Mouse (Mus musculus) CH12.LX (cell line): Measurements from ENCODE around the gene Depdc1b. TPM values are rescaled to one million over a fixed set of nuclear protein-coding genes. Genes with fewer than 3 reads are reported as not detected.

ENCODE experiments used
- DNase-seq: peaks from one replicate; pipeline ENCODE4 v3.0.0-alpha.2; 2013; ENCODE audit errors: extremely low read depth
- H3K27ac ChIP-seq: 2 replicates; pipeline ENCODE4 v1.5.1; 2012; ENCODE audit warnings: low read depth, mild to moderate bottlenecking, control low read depth, moderate library complexity; ENCODE audit not compliant: insufficient read depth
- H3K27me3 ChIP-seq: replicated peaks from 2 replicates; pipeline ENCODE3; 2012; ENCODE audit warnings: inconsistent platforms
- H3K36me3 ChIP-seq, 2 experiments: replicated peaks in 1 of 2; 2 replicates each; pipeline versions ENCODE3 to v1.6.1; 2012; ENCODE audit warnings: inconsistent platforms in 1 of 2, low read length in 1 of 2, mild to moderate bottlenecking in 1 of 2, mixed read lengths in 1 of 2, moderate library complexity in 1 of 2; ENCODE audit not compliant: control insufficient read depth in 1 of 2, insufficient read depth in 1 of 2
- H3K4me1 ChIP-seq, 2 experiments: 2 replicates each; pipeline ENCODE4 v1.6.1; 2012; ENCODE audit warnings: inconsistent platforms in 1 of 2, moderate library complexity in 1 of 2; ENCODE audit not compliant: insufficient read depth in 2 of 2, control insufficient read depth in 1 of 2
- H3K4me2 ChIP-seq: 2 replicates; pipeline ENCODE4 v1.6.1; 2012; ENCODE audit warnings: low read depth, mild to moderate bottlenecking, control low read depth; ENCODE audit not compliant: poor library complexity, insufficient read depth, severe bottlenecking
- H3K4me3 ChIP-seq, 3 experiments: fragments of 150-350 bp in 1 of 3; sonication (generic) in 1 of 3; replicated peaks in 1 of 3; 2 replicates each; pipeline versions ENCODE3 to v1.5.1; 2011 to 2012; ENCODE audit warnings: low read depth in 2 of 3, low read length in 2 of 3, mild to moderate bottlenecking in 2 of 3, moderate library complexity in 2 of 3, control low read depth in 1 of 3, improper control_type of control experiment in 1 of 3, inconsistent platforms in 1 of 3, mixed read lengths in 1 of 3; ENCODE audit not compliant: poor library complexity in 1 of 3
- H3K79me2 ChIP-seq: replicated peaks from 2 replicates; pipeline ENCODE4 v1.6.1; 2012; ENCODE audit warnings: mild to moderate bottlenecking, moderate library complexity; ENCODE audit not compliant: control insufficient read depth, poor library complexity, insufficient read depth, severe bottlenecking; ENCODE audit errors: extremely low read depth
- H3K9ac ChIP-seq: 2 replicates; pipeline ENCODE4 v1.6.1; 2012; ENCODE audit warnings: low read depth, mild to moderate bottlenecking, control low read depth, moderate library complexity; ENCODE audit not compliant: insufficient read depth
- H3K9me3 ChIP-seq: replicated peaks from 2 replicates; pipeline ENCODE3; 2012; ENCODE audit warnings: low read length, inconsistent platforms, mixed read lengths
- CHD1 ChIP-seq: IDR thresholded peaks from 2 replicates; pipeline ENCODE4 v1.6.1; 2012; ENCODE audit warnings: low read depth, low read length, improper control_type of control experiment, inconsistent platforms
- CTCF ChIP-seq, 2 experiments: IDR thresholded peaks in 1 of 2; conservative IDR thresholded peaks in 1 of 2; 2 replicates each; pipeline ENCODE4 v1.5.1; 2011 to 2012; ENCODE audit warnings: low read depth in 2 of 2, low read length in 2 of 2, improper control_type of control experiment in 1 of 2, inconsistent platforms in 1 of 2, mild to moderate bottlenecking in 1 of 2, moderate library complexity in 1 of 2
- HCFC1 ChIP-seq: IDR thresholded peaks from 2 replicates; pipeline ENCODE4 v1.6.1; 2012; ENCODE audit warnings: low read depth, mild to moderate bottlenecking, inconsistent platforms, low read length, improper control_type of control experiment
- KAT2A ChIP-seq: IDR thresholded peaks from 2 replicates; pipeline ENCODE4 v1.6.1; 2012; ENCODE audit warnings: low read length, improper control_type of control experiment, inconsistent platforms; ENCODE audit not compliant: insufficient replicate concordance
- MAFK ChIP-seq: IDR thresholded peaks from 2 replicates; pipeline ENCODE4 v1.6.1; 2011; ENCODE audit warnings: low read length, improper control_type of control experiment; ENCODE audit not compliant: insufficient replicate concordance
- MYC ChIP-seq: IDR thresholded peaks from 2 replicates; pipeline ENCODE4 v1.6.1; 2011; ENCODE audit warnings: low read depth, mild to moderate bottlenecking, improper control_type of control experiment, low read length
- POLR2A ChIP-seq: IDR thresholded peaks from 2 replicates; pipeline ENCODE4 v1.6.1; 2011; ENCODE audit warnings: low read depth, mild to moderate bottlenecking, improper control_type of control experiment, low read length
- RAD21 ChIP-seq: IDR thresholded peaks from 2 replicates; pipeline ENCODE4 v1.6.1; 2011; ENCODE audit warnings: low read depth, mild to moderate bottlenecking, low read length, improper control_type of control experiment, moderate library complexity
- SMC3 ChIP-seq: IDR thresholded peaks from 2 replicates; pipeline ENCODE4 v1.6.1; 2011; ENCODE audit warnings: low read depth, low read length, improper control_type of control experiment
- USF1 ChIP-seq: IDR thresholded peaks from 2 replicates; pipeline ENCODE4 v1.6.1; 2014; ENCODE audit warnings: low read depth, mild to moderate bottlenecking, inconsistent platforms, low read length, improper control_type of control experiment
- USF2 ChIP-seq: conservative IDR thresholded peaks from 2 replicates; pipeline ENCODE4 v1.6.1; 2011; ENCODE audit warnings: low read depth, low read length, improper control_type of control experiment
- ZC3H11A ChIP-seq: IDR thresholded peaks from 2 replicates; pipeline ENCODE4 v1.6.1; 2012; ENCODE audit warnings: low read depth, mild to moderate bottlenecking, inconsistent platforms, low read length, improper control_type of control experiment
- dilution Hi-C: fragments of 300-500 bp; cut with MboI; formaldehyde crosslinking; loops from 2 replicates; pipeline ENCODE4 v1.14.3; 2020; ENCODE audit warnings: low sequenced_read_pairs; ENCODE audit not compliant: extremely low pct_unique_long_range_greater_than_20kb, extremely low pct_ligation_motif_present
- in situ Hi-C: fragments of 300-500 bp; cut with MboI; formaldehyde crosslinking; loops from 3 replicates; pipeline ENCODE4 v1.14.3; 2019; ENCODE audit warnings: low sequenced_read_pairs, low pct_ligation_motif_present, low pct_unique_long_range_greater_than_20kb, mixed read lengths
- polyA plus RNA-seq: library from polyadenylated mRNA; unstranded; fragments of >175 nt; gene quantifications from 2 replicates; pipeline ENCODE4 v1.2.1, GENCODE M21; 2012; ENCODE audit warnings: low read depth; ENCODE audit not compliant: insufficient read length
- total RNA-seq, 2 experiments: library from RNA; depleted of rRNA; stranded (reverse); fragments of 300-350 nt in 1 of 2; fragments of >200 nt in 1 of 2; gene quantifications; 2 replicates each; pipeline ENCODE4 v1.2.3; 2012 to 2014

Gene Depdc1b
- total and polyA plus RNA-seq, 3 experiments, result 11.1 to 17.8 (median 15.7) TPM

DNA sequence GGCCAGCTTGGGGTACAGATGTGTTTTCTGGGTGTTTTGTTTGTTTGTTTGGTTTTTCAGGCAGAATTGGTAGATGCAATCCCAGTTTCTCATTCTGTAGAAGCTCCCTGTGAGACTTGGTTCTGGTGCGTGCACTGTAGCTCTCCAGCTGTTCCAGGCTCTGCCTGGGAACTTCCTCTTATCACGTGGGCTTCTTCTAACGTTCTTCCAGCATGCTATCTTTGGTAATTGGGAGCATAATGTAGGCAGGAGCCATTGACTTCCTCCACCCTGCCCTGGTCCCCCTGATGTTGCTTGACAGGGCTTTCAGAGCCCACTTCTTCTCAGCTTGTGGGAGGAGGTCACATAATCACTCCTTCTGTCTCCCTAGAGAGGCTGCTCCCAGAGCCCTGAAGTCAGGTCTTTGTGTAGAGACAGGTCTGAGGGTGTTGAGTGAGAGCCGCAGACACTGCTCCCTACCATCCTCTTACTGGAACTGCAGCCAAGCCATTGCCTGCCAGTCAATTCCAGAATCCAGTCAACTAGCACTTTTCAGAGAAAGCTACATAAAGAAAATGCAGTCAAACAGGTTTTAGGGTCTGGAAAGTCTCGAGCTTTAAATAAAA is 15.7 kb upstream of the Depdc1b start:
- peak; percentile 27 for DNase-seq
- TF ChIP-seq CTCF (conservative IDR thresholded peaks at IDR 0.05 in 1 of 2, IDR thresholded peaks at IDR 0.05 in 1 of 2; ENCODE audit: low read depth in 2 of 2, low read length in 2 of 2) (peak in 1 of 2 experiments; percentile 45; a peak in 2 of 4 replicates), RAD21 (peak; percentile 38), POLR2A (no peak), SMC3 (peak; percentile 44)
- Histone ChIP-seq H3K36me3 (no peaks in the 10 kb centered on the region), H3K27ac (no peak overlapping the region), H3K9me3 (no peaks in the 10 kb centered on the region), H3K79me2 (no peaks in the 10 kb centered on the region), H3K4me2 (no peak overlapping the region), H3K27me3 (no peaks in the 10 kb centered on the region), H3K4me1 (peaks cover 2 to 10% of the 10 kb centered on the region in 2 experiments; a peak in 2 of 4 replicates), H3K9ac (no peak overlapping the region), H3K4me3 (no peak overlapping the region)
- dilution Hi-C loops, result no loop called here
- in situ Hi-C loops, result loop anchor here (25.0 kb wide), 1 partner anchor 413 kb away; no protein-coding TSS in a partner anchor

GRCm38 (mm10) chr13:108301411-108301810 is 14.7 kb upstream of the Depdc1b start:
- in situ Hi-C loops, result loop anchor here (25.0 kb wide), 1 partner anchor 414 kb away; no protein-coding TSS in a partner anchor
- Histone ChIP-seq H3K9ac (no peak overlapping the region), H3K4me2 (no peak overlapping the region), H3K79me2 (no peaks in the 10 kb centered on the region), H3K27ac (no peak overlapping the region), H3K27me3 (no peaks in the 10 kb centered on the region), H3K4me1 (peaks cover 2 to 10% of the 10 kb centered on the region in 2 experiments; a peak in 2 of 4 replicates), H3K9me3 (no peaks in the 10 kb centered on the region), H3K4me3 (no peak overlapping the region), H3K36me3 (no peaks in the 10 kb centered on the region)
- DNase-seq, result no peak
- TF ChIP-seq POLR2A (no peak), CHD1 (no peak), USF2 (no peak), ZC3H11A (no peak), USF1 (no peak), HCFC1 (no peak), KAT2A (no peak), MAFK (no peak), MYC (no peak)
- dilution Hi-C loops, result no loop called here
